Mouse (Mus musculus): ENCODE data around the gene Rab3il1.
A peak's percentile ranks its signal among the peaks of the same experiment; 100 is the strongest.

Rab3il1 gene

DNA sequence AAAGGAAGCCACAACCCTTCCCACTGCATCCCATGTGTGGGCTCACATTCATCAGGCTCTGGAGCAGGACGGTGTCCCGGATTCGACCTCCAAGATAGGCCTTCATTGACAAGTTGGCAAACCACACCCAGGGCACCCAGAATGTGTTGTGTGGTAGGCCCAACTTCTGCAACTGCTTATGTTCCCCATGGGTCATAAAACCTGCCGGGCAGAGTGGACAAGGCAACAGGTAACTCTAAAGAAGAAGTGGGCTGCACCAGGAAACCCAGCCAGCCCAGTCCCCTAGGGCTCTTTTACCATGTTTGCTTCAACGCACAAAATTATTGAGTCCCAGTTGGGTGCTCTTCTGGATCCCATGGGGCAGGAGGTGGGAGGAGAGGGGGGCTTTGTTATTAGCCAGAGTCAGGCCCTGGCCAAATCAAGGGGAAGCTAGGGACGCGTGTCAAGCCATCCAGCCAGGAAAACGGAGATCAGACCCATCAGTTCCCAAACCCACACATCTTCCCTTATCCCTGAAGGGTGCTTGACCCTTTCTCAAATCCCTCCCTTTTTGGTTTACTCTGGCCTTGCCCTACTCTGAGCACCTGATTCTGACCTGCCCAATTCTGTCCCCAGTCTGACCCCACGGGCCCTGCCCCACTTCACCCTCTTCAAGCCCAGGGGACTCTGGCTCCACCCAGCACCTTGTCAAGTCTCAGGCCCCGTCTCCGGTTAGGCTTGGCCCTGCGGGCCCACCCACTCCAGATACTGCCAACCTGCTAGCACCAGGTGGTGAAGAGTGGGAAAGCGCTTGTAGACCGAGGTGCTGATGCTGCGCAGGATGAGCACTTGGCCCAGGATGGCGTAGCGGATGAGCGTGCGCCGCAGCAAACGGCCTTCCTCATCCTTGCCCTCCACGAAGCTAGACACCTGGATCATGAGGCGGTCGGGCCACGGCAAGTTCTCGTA is 9.2 kb upstream of the Rab3il1 start:
- no peak for TF ChIP-seq GATA4 (IDR thresholded peaks at IDR 0.05; ENCODE audit: insufficient replicate concordance, low read length)

DNA sequence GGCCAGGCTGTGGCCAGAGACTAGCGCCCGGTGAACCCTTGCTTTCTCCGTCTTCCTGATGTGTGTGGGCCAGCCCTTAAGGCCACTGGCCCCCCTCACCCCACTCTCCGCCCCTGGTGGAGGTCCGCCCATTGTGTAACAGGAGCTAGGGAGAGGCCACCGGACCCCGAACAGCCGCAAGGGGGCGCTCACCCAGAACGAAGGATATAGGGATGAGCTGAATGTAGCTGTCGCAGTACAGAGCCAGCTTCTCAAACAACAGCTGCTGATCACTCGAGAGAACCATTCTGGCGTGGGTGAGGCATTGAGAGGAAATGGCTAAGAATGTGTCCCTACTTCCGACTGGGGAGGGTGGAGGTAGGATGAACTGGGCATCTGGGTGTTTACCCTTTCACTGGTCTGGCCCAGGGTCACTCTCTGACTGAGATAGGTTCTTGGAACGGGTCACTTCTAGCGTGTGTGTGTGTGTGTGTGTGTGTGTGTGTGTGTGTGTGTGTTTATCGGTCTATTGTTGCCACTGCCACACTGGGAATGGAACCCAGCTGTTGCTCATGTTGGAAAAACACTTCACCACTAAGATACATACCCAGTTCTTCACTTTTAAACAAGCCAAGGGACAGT is 8.3 kb upstream of the Rab3il1 start:
- no peak for TF ChIP-seq GATA4 (IDR thresholded peaks at IDR 0.05; ENCODE audit: insufficient replicate concordance, low read length)

DNA sequence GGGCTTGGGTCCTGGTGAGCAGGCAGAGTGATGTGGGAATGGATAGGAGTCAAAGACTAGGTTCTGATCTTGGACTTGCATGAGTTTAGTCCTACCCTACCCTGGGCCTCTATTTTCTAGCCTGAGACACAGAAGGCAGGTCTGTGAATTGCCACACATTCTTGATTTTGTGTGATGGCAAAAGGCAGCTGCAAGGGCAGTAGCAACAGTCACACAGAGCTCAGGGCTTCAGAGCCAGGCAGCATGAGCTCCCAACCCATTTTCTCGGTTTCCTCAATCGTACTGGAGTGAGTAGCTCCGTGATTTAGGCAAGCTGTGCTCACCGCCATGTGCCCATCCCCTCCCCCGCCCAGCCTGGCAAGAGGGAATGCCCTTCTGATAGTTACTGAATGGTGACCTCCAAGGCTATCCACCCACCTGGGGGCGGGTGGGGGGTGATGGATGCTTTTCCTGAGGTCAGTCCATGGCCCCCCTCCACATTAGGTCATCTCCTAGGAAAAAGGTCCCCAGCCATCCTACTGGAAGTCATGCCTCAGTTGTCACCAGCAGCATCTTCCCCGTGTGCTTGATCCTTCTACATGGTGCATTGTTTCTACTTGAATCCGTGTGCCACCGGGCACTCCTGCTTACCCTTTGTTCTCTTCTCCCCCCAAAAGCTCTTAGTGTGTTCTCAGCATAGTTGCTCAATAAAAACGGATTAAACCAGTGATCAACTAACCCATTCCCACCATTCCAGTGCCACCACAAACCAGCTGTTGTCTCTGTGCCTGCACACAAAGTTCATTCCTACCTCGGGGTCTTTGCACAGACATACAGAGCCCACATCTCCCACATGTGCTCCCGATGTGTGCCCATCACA is 4.0 kb upstream of the Rab3il1 start:
- TF ChIP-seq GATA4 (IDR thresholded peaks at IDR 0.05; ENCODE audit: insufficient replicate concordance, low read length), result no peak

DNA sequence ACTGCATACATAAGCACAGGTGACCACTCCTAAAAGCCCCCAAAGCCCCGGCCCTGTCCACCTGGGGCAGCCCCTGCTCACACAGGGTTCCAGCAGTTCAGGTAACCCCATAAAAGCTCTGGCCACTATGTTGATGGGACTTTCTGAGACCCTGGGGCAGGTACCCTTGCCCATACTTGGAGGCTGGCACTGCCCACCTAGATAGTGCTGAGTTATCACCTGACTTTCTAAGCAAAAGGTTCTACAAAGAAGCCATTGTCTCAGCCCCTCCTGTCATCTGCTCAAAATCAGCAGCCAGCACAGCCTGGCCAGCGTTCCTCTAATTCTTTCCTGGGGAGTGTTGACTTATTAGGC is 3.4 kb upstream of the Rab3il1 start:
- no peak for TF ChIP-seq GATA4 (IDR thresholded peaks at IDR 0.05; ENCODE audit: insufficient replicate concordance, low read length)

DNA sequence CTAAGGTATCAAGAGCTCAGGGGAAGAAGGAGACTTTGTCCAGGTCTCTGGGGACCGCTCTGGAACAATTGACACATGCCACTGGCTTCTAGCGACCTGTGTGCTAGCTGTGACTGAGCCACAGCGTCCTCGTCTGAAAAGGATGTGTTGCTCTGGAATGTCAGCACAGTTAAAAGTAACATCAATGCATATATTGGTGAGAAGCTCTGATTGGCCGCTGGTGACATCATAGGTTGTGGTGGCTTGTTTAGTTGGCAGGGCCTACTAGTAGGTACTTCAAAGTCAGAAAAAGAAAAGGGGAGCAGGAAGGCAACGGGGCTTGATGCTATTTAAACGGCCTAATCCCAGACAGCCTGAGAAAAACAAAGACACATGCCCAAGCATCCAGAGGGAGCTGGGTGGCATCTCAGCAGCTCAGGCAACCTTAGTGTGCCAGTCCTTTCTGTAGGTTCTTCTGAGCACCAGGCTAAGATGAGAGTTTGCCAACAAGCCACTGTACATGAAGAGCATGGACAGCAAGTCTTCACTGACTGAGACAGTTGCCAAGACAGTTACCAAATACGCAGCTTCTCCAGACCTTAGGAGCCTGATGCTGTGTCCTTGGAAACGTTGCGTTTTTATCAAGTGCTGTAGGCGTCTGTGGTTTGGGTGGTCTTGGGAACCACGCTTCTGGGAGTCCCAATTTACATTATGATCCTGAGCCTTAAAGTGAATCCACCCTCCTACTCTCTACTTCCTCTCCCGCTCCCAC is 2.6 kb upstream of the Rab3il1 start:
- TF ChIP-seq GATA4 (IDR thresholded peaks at IDR 0.05; ENCODE audit: insufficient replicate concordance, low read length), result no peak

DNA sequence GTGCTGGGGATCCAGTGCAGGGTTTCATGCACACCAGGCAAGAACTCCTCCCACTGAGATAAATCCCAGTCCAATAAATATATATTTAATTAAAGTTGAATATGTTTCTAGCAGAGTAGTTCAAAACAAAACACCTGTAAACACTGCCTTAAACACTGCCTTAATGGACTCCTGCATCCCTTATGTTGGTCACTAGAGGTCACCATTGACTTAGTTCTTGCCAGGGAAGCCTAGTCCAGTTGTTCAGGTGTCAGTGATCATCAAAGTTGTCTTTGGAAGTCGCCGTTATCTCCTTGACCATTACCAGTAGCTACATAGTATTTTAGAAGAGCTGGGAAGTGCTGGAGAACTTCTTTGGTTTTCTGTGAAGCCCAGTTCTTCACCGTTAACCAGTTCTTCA is 1.1 kb upstream of the Rab3il1 start:
- TF ChIP-seq GATA4 (IDR thresholded peaks at IDR 0.05; ENCODE audit: insufficient replicate concordance, low read length), result no peak

DNA sequence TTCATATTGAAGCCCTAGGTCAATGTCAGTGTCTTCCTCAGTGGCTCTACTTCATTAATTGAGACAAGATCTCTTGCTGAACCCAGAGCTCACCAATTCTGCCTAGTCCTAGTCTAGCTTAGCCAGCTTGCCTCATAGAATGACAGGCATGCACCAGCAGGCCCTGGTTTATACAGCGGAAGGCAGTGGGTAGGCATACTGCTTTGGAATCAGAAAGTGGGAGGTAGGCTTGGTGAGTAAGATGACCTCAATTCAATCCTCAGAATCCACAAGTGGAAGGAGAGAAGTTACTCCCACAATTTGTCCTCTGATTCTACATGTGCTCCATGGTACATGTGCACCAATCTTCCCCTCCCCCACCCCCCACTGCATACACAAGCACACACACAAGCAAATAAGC is 2.2 kb downstream of the Rab3il1 start:
- TF ChIP-seq GATA4 (IDR thresholded peaks at IDR 0.05; ENCODE audit: insufficient replicate concordance, low read length), result no peak

DNA sequence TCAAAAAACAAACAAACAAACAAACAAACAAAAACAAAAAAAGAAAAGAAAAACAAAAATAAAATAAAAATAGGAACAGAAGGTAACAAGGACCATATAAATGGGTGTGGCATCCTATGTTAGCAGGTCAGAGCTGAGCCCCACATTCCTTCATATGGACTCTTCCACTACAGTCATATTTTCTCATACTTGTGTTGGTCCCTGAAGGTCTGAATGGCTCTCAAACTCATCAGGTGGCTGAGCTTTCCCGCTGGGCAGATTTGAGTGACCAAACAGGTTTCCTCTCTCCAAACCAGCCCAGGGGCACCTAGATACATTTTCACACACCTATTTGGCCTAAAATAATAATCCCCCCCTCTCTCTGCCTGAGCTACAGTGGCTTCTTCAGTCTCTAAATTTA is 9.9 kb downstream of the Rab3il1 start:
- TF ChIP-seq GATA4 (IDR thresholded peaks at IDR 0.05; ENCODE audit: insufficient replicate concordance, low read length), result no peak

DNA sequence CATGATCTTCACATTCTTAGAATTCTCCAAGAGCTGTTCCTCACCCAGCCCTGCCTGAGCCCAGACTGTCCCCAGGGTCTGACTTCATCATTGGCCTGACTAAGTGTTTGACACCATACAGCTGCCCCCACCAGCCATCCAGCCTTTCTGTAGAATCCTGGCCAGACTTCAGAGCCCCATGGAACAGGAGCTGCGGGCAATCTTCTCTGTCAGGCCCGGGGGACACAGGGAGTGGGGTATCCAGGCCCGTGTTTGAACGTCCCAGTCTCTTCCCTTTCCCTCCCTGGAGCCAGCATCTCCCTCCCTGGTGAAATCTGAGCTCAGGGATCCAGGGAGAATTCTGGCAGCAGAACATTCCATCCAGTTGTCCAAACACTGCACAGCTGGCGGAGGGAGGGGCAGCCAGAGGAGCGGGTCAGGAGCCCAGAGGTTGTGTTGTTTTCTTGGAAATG is 11.4 kb downstream of the Rab3il1 start:
- no peak for TF ChIP-seq GATA4 (IDR thresholded peaks at IDR 0.05; ENCODE audit: insufficient replicate concordance, low read length)

DNA sequence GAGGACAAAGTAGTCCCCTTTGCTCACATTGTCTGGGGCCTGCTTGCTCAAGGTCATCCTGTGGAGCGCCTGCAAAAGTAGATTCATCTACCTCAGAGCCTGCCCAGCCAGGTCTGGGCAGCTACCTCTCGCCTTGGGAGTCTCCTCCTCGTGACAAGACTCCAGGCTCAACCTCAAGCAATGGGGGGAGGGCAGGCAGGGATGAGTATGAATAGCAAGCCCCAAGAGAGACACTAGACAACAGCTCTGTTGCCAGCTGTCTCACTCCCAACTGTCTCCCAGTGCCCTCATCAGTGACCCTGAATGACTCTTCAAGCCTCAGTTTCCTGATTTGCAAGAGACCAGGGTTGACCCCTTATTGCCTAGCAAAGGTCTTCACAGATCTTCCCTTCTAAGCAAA is 11.9 kb downstream of the Rab3il1 start:
- TF ChIP-seq GATA4 (IDR thresholded peaks at IDR 0.05; ENCODE audit: insufficient replicate concordance, low read length), result no peak

DNA sequence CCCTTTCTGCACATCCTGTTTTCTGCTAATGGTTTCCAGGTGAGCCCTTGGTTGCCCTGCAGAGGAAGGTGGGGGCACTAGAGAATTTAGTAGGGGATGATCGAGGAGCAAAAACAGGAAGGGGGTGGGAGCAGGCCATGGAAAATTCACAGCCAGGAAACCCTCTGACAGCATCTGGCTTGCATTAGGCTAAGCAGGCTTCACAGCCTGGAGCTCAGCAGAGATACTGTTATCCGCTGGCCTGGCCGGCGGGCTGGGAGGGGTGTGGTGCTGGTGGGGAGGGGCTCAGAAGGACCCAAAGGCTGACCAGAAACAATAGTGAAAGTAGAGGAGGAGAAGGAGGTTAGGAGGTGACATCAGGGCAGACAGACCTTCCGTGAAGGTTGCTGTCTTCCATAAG is 12.4 kb downstream of the Rab3il1 start:
- peak; percentile 52; the same call in 1 of the 2 replicates for TF ChIP-seq GATA4 (IDR thresholded peaks at IDR 0.05; ENCODE audit: insufficient replicate concordance, low read length)

DNA sequence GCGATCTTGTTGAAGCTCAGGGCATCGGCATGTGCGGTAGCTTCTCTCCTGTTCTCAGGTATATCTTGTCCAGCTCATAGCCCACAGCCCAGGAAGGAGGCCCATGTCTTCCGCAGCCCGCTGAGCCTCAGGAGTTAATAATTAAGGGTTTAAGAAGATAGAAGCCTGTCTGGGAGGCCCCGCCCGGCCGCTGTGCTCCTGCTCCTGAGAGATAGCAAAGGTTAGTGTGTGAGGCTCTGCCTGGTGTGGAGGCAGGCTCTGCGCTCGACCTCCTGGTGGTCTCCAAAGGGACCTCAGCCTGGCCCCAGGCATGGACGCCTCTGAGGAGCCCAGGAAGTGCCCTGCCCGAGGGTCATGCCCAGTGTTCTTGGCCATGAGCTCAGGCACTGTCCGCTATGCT is 13.4 kb downstream of the Rab3il1 start:
- no peak for TF ChIP-seq GATA4 (IDR thresholded peaks at IDR 0.05; ENCODE audit: insufficient replicate concordance, low read length)

DNA sequence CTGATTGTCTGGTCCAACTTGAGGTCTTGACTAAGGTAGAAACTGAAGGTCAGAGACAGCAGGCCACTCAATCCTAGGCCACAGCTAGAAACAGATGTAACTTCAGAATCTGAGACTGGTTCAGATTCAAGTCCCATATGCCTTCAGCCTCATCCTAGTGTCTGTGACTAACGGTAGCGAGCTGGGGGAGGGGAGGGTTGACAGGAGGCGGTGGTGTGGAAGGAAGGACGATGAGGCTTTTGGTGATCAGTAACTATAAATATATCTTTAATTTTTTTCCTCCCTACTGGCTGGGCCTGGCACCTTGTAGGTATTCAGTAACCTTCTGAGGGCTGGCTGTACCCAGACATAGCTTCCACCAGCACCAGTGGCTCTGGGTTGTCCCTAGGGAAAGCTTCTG is 14.0 kb downstream of the Rab3il1 start:
- TF ChIP-seq GATA4 (IDR thresholded peaks at IDR 0.05; ENCODE audit: insufficient replicate concordance, low read length), result no peak

DNA sequence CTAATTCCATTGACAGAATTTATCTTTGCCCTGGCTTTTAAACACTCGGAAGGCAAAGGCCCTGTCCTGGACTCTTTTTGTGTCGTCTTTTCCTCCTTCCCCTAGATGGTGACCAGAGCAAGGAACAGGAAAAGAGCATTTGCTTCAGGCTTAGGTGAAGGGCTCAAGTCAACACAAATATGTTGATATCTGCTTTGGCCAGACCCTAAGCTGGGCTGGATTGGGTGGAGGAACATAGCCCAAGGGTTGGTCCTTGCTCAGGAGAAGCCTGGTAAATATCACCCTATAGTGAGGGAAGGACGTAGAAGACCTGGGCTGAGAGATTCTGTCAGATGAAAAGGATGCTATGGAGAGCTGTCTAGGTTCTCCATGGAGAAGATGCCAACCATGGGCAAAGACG is 14.7 kb downstream of the Rab3il1 start:
- no peak for TF ChIP-seq GATA4 (IDR thresholded peaks at IDR 0.05; ENCODE audit: insufficient replicate concordance, low read length)

Measured in liver, adult (tissue).